Mouse (Mus musculus) hindbrain, embryonic 13.5 days (tissue): ENCODE results near the gene Cdkn2b. TPM values are rescaled to one million over a fixed set of nuclear protein-coding genes. Genes with fewer than 3 reads are reported as not detected.

Source experiments
- ATAC-seq: fragments of 200-750 bp; cut with Nextera tagmentation; 2 replicates; pipeline ENCODE4 v1.8.0; 2017; ENCODE audit warnings: moderate TSS enrichment; ENCODE audit not compliant: low FRiP score
- H3K27ac ChIP-seq: fragments of 300-500 bp; sonication (generic); 2 replicates; pipeline ENCODE4 v1.5.1; 2015; ENCODE audit warnings: inconsistent platforms, mild to moderate bottlenecking, moderate library complexity
- H3K27me3 ChIP-seq: fragments of 300-500 bp; sonication (generic); 2 replicates; pipeline ENCODE4 v1.6.1; 2015; ENCODE audit warnings: mild to moderate bottlenecking, inconsistent platforms
- H3K36me3 ChIP-seq: fragments of 300-500 bp; sonication (generic); 2 replicates; pipeline ENCODE4 v1.6.1; 2015; ENCODE audit warnings: mild to moderate bottlenecking, inconsistent platforms
- H3K4me1 ChIP-seq: fragments of 300-500 bp; sonication (generic); replicated peaks from 2 replicates; pipeline ENCODE4 v1.6.1; 2015; ENCODE audit warnings: inconsistent platforms
- H3K4me2 ChIP-seq: fragments of 300-500 bp; sonication (generic); 2 replicates; pipeline ENCODE4 v1.6.1; 2015; ENCODE audit warnings: inconsistent platforms, mild to moderate bottlenecking, moderate library complexity
- H3K4me3 ChIP-seq: fragments of 300-500 bp; sonication (generic); 2 replicates; pipeline ENCODE4 v1.5.1; 2015; ENCODE audit warnings: mild to moderate bottlenecking, inconsistent platforms
- H3K9ac ChIP-seq: fragments of 300-500 bp; sonication (generic); 2 replicates; pipeline ENCODE4 v1.6.1; 2015; ENCODE audit warnings: mild to moderate bottlenecking, inconsistent platforms
- H3K9me3 ChIP-seq: fragments of 300-500 bp; sonication (generic); 2 replicates; pipeline ENCODE4 v1.6.1; 2016; ENCODE audit warnings: inconsistent platforms
- WGBS: fragments of 180-500 bp; shearing (Covaris S2); methylation state at CpG from one replicate; pipeline ENCODE4 v1.1.7; 2015; 5-methylcytosine and 5-hydroxymethylcytosine counted together
- polyA plus RNA-seq: library from polyadenylated mRNA; unstranded; fragments of >200 nt; fragmentation: Nextera tagmentation; extraction: Ambion mirVana; gene quantifications from 2 replicates; pipeline ENCODE4 v1.2.1, GENCODE M21; 2015

The Cdkn2b gene
- polyA plus RNA-seq, 1 experiment from 2014 or later: 0.86 TPM

DNA sequence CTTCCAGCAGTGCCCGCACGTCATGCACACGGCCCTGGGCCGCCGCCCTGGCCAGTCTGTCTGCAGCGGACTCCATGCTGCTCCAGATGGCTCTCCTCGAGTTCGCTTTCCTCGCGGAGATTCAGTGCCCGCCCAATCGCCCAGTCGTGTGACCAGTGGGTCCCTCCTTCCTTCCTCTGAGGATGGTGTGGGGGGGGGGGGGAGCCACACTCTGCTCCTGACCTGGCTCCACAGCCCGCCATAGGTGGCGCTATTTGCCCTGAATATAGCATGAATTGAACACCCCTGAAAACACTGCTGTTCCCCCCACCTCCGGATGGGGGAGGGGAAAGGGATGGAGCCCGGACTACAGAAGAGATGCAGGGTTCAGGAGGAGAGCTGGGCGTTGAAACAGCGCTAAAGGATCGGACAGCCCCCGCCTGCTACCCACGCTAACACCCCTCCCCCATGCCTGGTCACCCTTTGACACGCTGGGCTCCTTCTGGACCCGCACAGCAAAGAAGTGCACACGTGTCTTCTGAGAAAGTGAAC, 28.7 kb downstream of the Cdkn2b start:
- no peak overlapping the region for H3K4me2 ChIP-seq
- WGBS: 1% methylated on average over 25 of the region's 25 CpGs
- H3K9me3 ChIP-seq: no peaks in the 10 kb centered on the region
- ATAC-seq: peak; percentile 66
- no peak overlapping the region for H3K4me3 ChIP-seq
- H3K27ac ChIP-seq: no peak overlapping the region
- peaks cover 90% of the 10 kb centered on the region for H3K27me3 ChIP-seq
- no peak overlapping the region for H3K9ac ChIP-seq
- H3K4me1 ChIP-seq: peaks cover 4% of the 10 kb centered on the region; the same call in 1 of the 2 replicates
- H3K36me3 ChIP-seq: no peaks in the 10 kb centered on the region

- Histone ChIP-seq H3K4me1 (peaks cover 4% of the 10 kb centered on the region; the same call in 1 of the 2 replicates), H3K27me3 (peaks cover 93% of the 10 kb centered on the region), H3K4me3 (no peak overlapping the region), H3K9me3 (no peaks in the 10 kb centered on the region), H3K9ac (no peak overlapping the region), H3K36me3 (no peaks in the 10 kb centered on the region), H3K4me2 (no peak overlapping the region), H3K27ac (no peak overlapping the region)
- no peak for ATAC-seq
- WGBS: 4% methylated on average over 7 of the region's 7 CpGs
Measured at GRCm38 (mm10) chr4:89281236-89281635, 29.6 kb downstream of the Cdkn2b start.

DNA sequence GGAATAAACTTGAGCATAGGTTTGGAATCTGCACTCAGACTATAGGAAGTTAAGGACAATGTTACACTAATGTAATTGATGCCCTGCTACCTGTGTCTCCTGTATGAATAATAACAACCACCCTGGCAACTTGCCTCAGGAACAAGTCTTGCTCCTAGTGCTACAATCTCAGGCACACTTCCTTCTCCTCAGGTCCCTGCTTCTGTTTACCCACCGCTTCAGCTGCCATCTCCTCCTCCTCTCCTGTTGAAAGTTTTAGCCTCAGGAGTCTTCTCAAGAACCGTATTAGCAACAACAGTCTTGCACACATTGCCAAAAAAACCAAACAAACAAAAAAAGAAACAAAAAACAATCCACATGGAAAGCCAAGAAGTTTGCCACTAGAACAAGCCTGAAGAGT, 31.2 kb downstream of the Cdkn2b start:
- Histone ChIP-seq H3K4me3 (no peak overlapping the region), H3K36me3 (no peaks in the 10 kb centered on the region), H3K9ac (no peak overlapping the region), H3K9me3 (no peaks in the 10 kb centered on the region), H3K4me2 (no peak overlapping the region), H3K27ac (no peak overlapping the region), H3K27me3 (peaks cover 96% of the 10 kb centered on the region), H3K4me1 (peaks cover 4% of the 10 kb centered on the region; the same call in 1 of the 2 replicates)
- no peak for ATAC-seq
- WGBS: 2% methylated on average over 2 of the region's 2 CpGs

DNA sequence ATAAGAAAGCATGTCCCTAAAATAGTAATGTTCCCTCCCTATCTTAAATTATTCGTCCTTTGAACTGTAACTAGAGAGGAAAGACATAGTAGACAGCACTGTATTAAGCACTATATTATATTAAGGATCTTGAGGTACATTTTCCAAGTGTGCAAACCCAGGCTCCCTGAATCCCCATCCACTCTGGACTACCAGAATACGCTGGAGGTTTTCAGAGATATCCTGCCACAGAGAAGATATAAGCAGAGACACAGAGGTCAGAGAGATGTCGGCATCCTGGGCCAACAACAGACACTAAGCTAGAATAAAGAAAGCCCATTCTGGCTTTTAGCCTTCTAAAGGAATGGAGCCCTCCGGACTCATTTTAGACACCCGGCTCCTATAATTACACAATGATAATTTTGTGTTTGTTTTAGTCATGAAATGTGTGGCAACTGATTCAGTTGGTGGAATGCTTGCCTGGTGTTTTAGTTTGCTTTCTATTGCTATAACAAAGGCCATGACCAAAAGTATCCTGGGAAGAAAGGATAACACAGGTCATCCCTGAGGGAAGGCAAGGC, 33.4 kb downstream of the Cdkn2b start:
- no peak overlapping the region for H3K4me3 ChIP-seq
- no peak for ATAC-seq
- 8% methylated on average over 5 of the region's 5 CpGs for WGBS

DNA sequence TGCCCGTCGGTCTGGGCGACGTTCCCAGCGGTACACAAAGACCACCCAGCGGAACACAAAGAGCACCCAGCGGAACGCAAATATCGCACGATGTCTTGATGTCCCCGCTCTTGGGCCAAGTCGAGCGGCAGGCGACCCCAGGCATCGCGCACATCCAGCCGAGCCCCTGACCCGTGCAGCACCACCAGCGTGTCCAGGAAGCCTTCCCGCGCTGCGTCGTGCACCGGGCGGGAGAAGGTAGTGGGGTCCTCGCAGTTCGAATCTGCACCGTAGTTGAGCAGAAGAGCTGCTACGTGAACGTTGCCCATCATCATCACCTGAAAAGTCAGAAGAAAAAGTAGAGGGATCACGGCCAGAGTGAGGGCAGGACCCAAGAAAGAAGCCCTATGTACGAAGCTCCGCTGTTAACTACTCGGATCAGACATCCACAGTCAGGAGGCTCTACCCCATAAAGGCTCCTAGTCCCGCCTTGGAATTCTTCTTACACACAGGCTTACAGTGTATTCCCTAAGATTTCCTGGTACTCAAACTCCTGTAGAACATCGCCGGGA, 34.1 kb downstream of the Cdkn2b start:
- Histone ChIP-seq H3K4me3 (no peak overlapping the region), H3K4me1 (no peaks in the 10 kb centered on the region), H3K27me3 (peaks cover 98% of the 10 kb centered on the region), H3K4me2 (no peak overlapping the region), H3K9me3 (no peaks in the 10 kb centered on the region), H3K27ac (no peak overlapping the region), H3K9ac (no peak overlapping the region), H3K36me3 (no peaks in the 10 kb centered on the region)
- WGBS: under 1% methylated on average over 37 of the region's 37 CpGs
- no peak for ATAC-seq

More for the DNA sequence above, 33.4 kb downstream of the Cdkn2b start:
- no peak overlapping the region for H3K4me2 ChIP-seq
- no peaks in the 10 kb centered on the region for H3K9me3 ChIP-seq
- no peak overlapping the region for H3K9ac ChIP-seq
- H3K27me3 ChIP-seq: peaks cover 98% of the 10 kb centered on the region
- H3K36me3 ChIP-seq: no peaks in the 10 kb centered on the region
- H3K4me1 ChIP-seq: peaks cover 4% of the 10 kb centered on the region; the same call in 1 of the 2 replicates
- H3K27ac ChIP-seq: no peak overlapping the region

- Histone ChIP-seq H3K4me1 (no peaks in the 10 kb centered on the region), H3K27ac (no peak overlapping the region), H3K9me3 (no peaks in the 10 kb centered on the region), H3K4me2 (no peak overlapping the region), H3K27me3 (peaks cover 97% of the 10 kb centered on the region), H3K9ac (no peak overlapping the region), H3K36me3 (no peaks in the 10 kb centered on the region), H3K4me3 (no peak overlapping the region)
- 2% methylated on average over 25 of the region's 25 CpGs for WGBS
- ATAC-seq: no peak
Measured at GRCm38 (mm10) chr4:89275811-89276584, 34.8 kb downstream of the Cdkn2b start.

GRCm38 (mm10) chr4:89274829-89275548, 35.9 kb downstream of the Cdkn2b start:
- H3K27me3 ChIP-seq: peaks cover 97% of the 10 kb centered on the region
- H3K36me3 ChIP-seq: no peaks in the 10 kb centered on the region
- H3K4me3 ChIP-seq: no peak overlapping the region
- ATAC-seq: no peak
- WGBS: under 1% methylated on average over 24 of the region's 24 CpGs
- no peak overlapping the region for H3K9ac ChIP-seq
- no peak overlapping the region for H3K27ac ChIP-seq
- H3K4me1 ChIP-seq: no peaks in the 10 kb centered on the region
- no peak overlapping the region for H3K4me2 ChIP-seq
- no peaks in the 10 kb centered on the region for H3K9me3 ChIP-seq

- Histone ChIP-seq H3K9me3 (no peaks in the 10 kb centered on the region), H3K4me3 (no peak overlapping the region), H3K9ac (no peak overlapping the region), H3K4me1 (no peaks in the 10 kb centered on the region), H3K27ac (no peak overlapping the region), H3K36me3 (no peaks in the 10 kb centered on the region), H3K27me3 (peaks cover 96% of the 10 kb centered on the region), H3K4me2 (no peak overlapping the region)
- WGBS: 1% methylated on average over 14 of the region's 14 CpGs
- ATAC-seq: no peak
Measured at GRCm38 (mm10) chr4:89274006-89274405, 36.8 kb downstream of the Cdkn2b start.

DNA sequence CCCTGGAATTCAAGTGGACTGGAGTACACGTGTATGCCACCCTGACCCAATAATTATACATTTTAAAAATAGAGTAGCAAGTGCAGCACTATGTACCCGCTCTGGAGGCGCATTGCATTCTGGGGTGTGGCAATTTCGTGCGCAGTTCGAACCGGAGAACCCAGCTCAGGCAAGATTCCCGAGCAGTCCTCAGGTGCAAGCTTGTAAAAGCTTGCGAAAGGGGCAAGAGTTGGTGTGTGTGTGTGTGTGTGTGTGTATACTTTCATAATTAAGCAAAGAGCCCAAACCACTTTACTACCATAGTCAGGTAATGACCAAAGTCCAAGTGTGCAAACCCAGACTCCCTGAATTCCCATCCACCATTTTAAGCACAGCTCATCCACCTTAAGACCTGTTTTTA, 37.3 kb downstream of the Cdkn2b start:
- WGBS: under 1% methylated on average over 9 of the region's 9 CpGs
- H3K27me3 ChIP-seq: peaks cover 96% of the 10 kb centered on the region
- H3K9ac ChIP-seq: no peak overlapping the region
- no peak overlapping the region for H3K4me2 ChIP-seq
- no peak overlapping the region for H3K4me3 ChIP-seq
- H3K27ac ChIP-seq: no peak overlapping the region
- no peaks in the 10 kb centered on the region for H3K4me1 ChIP-seq
- no peaks in the 10 kb centered on the region for H3K36me3 ChIP-seq
- no peaks in the 10 kb centered on the region for H3K9me3 ChIP-seq
- no peak for ATAC-seq

- peaks cover 96% of the 10 kb centered on the region for H3K27me3 ChIP-seq
- no peak overlapping the region for H3K27ac ChIP-seq
- no peak overlapping the region for H3K9ac ChIP-seq
- WGBS: 2% methylated on average over 20 of the region's 20 CpGs
- H3K4me1 ChIP-seq: no peaks in the 10 kb centered on the region
- ATAC-seq: no peak
- H3K9me3 ChIP-seq: no peaks in the 10 kb centered on the region
- H3K4me3 ChIP-seq: no peak overlapping the region
- no peaks in the 10 kb centered on the region for H3K36me3 ChIP-seq
- H3K4me2 ChIP-seq: no peak overlapping the region
Measured at GRCm38 (mm10) chr4:89272961-89273540, 37.8 kb downstream of the Cdkn2b start.

DNA sequence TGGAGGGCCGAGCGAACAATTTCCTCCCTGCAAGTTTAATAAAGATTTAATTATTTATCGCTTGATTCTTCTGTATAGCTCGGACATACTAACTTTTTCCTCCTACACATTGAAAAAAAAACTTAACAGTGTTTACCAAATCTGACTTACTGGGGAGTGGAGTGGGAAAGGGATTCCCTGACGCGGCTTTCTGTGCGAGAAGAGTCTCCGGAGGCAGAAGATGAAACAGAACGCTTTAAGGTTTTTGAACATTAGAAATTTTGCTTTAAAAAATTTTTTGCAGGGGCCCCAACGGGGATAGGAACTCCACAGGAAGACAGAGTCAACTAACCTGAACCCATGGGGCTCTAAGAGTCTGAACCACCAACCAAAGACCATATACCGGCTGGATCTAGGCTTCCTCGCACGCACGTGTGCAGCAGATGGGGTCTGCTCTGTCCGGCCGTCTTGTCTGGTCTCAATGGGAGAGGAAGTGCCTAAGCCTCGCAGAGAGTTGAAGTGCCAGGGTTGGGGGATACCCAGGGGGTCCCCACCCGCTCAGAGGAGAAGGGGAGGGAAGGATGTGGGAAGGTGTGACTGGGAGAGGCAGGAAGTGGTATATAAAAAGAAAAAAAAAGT, 38.6 kb downstream of the Cdkn2b start:
- Histone ChIP-seq H3K4me3 (no peak overlapping the region), H3K9ac (no peak overlapping the region), H3K4me2 (no peak overlapping the region), H3K27me3 (peaks cover 93% of the 10 kb centered on the region), H3K36me3 (no peaks in the 10 kb centered on the region), H3K4me1 (no peaks in the 10 kb centered on the region), H3K9me3 (no peaks in the 10 kb centered on the region), H3K27ac (no peak overlapping the region)
- 5% methylated on average over 18 of the region's 18 CpGs for WGBS
- no peak for ATAC-seq
